Mouse (Mus musculus) lung, postnatal 36 days (tissue): ENCODE results near the gene Calr4.
A peak's percentile ranks its signal among the peaks of the same experiment; 100 is the strongest.

Experiments
- DNase-seq: peaks from one replicate; pipeline ENCODE4 v3.0.0; 2022; ENCODE audit warnings: mixed read lengths

Calr4 gene

DNA sequence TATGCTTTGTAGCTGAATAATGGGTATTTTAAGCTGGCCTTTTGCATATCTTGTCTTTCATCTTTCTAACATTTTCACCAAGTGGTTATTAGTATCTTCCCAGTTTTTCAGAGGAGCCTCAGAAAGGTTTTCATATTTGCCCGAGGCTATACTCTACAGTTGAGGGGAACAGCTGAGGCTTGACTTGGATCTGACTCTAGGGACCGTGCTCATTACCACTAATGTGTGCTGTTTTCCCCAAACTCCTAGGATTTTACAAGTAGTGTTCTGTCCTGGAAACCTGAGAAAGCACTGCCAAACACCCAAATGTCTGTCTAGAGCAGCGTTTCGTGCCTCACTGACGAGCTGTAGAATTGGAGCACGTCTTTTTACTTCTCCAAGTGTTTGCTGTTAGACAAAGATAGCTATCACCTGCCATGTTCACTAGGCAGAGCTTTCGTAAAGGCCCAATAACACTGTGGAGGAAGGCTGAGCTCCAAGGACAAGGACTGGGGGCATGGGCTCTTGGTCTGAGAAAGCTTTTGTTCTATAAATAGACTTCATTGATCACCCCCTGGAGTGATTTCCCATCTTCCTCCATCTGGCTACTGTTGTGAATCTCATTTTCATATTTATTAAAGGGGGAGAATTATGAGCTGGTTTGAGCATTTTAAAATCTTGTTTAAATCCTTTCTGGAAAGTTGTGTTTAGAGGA is 2.0 kb downstream of the Calr4 start:
- no peak for DNase-seq

DNA sequence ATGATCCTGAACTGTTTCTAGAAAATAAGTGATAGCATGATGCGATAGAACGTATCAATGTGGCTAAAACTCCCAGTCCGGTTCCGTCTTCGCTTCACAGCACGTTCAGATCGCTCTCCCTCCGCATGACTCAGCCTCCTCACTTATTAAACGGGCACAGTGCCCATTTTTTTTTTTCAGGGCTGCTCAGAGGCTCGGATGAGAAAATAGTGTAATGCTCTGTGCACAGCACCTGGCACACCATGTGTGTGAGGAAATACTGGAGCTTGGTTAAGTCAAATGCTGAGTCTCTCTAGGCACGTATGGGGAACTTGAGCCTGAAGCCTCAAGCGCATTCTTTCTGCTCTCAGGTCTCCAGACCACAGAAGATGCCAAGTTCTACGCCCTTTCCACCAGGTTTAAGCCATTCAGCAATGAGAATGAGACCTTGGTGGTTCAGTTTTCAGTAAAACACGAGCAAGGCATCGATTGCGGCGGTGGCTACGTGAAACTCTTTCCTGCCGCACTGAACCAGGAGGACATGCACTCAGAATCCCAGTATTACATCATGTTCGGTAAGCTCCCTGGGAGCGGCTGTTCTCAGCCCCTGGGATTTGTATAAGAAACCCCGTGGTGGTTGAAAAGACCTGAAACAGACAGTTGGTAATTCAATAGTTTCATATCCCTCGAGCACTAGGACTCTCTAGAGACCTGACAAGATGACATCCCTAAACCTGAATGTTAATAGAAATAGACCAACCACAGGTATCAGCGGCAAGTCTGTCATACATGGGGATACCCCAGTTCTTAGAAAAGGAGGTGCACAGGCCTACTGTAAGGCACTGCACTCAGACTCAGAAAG is 4.4 kb downstream of the Calr4 start:
- peak; percentile 20 for DNase-seq

DNA sequence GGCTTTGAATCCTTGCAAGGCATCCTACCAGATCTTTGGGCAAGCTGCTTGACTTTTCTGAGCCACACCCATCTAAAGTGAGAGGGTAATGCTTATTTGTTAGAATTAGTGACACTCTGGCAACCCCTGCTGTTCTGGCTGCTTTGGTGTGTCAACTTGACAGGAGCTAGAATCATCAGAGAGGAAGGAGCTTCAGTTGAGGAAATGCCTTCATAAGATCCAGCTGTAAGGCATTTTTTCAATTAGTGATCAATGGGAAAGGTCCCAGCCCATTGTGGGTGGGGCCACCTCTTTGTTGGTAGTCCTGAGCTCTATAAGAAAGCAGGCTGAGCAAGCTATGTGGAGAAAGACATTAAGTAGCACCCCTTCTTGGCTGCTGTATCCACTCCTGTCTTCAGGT is 6.9 kb downstream of the Calr4 start:
- no peak for DNase-seq

DNA sequence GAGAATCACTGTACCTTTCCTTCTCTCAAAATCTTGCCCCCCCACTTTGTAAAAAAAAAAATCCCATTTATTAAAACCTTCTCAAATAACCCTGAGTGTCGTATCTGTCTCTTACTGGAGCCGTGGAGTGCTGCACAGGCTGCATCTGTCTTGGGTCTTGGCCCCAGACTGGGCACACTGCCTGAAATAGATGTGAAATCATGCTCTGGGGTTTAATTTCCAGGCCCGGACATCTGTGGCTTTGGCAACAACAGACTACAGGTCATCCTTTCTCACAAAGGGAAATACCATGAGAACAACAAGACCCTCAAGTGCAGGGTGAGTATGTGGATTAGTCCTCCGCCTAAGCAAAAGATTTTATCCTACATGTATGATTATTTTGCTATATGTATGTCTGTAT is 7.6 kb downstream of the Calr4 start:
- peak; percentile 54 for DNase-seq

DNA sequence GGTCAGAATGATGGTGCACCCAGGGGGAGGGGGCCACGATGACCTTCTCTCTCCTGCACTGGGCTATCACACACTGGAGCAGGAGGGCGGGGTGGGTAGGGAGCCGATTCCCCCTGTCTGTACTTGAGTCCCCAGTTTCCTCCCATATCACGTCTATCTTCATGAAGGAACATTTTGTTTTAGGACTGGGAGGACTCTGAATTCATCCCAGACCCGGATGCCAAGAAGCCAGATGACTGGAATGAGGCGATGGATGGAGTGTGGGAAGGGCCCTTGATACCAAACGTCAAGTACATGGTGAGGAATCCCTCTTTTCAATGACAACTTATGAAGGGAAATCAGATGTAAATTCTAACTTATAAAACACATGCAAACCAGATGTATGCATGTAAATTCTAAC is 10.2 kb downstream of the Calr4 start:
- no peak for DNase-seq

DNA sequence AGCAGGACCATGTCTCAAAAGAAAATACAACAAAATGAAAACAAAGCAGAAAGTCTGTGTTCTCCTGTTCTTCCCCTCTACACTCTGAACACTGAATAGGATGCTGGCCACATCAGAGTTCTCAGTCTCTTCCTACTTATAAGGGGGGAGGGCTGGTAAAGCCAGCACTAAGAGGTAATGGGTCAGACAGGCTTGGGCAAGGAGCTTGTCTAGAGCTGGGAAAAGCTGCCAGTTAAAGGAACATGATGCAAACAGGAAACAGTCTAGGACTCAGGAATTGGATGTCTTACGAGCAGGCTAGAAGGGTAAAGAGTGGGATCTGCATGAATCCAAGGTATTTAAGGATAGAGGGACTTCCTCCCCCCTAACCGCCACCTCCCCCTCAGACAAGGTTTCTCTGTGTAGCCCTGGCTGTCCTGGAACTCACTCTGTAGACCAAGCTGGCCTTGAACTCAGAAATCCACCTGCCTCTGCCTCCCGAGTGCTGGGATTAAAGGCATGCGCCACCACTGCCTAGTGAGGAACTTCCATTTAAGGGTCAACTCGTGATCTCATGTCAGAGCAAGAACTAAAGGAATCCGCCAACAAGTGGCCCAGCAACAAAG is 10.8 kb downstream of the Calr4 start:
- DNase-seq, result peak; percentile 16

DNA sequence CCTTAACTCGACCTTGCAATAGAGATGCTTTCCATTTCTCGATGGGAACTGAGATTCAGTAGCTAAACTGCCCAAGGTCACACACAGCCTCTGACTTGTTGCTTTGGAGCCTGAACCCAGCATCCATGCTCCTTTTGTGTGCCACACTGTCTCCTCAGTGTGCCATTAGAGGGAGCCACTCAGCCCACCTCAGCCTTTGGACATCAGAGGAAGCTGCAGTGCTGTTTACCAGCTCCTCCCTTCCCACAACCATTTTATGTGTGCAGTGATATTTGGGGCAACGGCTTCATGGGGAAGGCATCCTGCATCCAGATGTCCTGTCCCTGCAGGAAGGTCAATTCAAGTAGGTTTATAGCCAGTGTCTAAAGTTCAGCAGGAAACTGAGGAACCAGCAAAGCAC is 17.3 kb downstream of the Calr4 start:
- peak; percentile 67 for DNase-seq

DNA sequence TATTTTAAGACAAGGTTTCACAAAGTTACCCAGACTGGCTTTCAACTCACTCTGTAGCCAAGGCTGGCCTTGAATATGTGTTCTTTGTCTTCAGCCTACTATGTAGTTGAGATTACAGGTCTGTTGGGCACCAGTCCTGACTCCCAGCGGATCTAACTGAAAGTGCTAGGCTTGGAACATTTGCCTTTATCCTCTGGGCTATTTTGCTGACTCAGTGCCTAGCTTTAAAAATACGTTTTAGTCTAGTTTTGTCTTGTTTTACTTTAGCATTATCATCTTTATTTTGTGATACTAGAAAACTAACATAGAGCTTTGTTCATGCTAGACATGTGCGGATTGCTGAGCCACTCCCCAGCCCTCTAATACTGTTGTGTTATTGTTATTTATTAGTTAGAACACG is 17.9 kb downstream of the Calr4 start:
- DNase-seq, result no peak

DNA sequence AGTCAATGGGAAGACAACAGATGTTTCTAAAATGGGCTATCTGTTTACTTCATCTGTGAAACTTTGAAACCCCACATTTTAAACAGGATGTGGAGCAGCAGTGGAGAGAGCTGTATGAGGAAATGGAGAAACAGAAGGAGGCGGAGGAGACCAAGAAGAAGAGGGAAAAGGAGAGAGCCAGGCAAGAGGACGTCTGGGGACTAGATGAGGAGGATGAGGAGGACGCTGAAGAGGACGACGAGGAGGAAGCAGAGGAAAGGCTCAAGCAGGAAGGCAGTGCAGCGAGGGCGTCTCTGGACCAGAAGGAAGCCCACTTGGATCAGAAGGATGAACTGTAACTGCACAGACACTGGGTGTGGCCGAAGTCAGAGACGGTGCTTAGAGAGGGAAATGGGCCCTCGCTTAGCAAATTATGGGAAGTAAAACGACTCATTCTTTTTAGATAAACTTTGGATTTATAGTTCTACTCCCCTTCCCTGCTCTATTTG is 19.4 kb downstream of the Calr4 start:
- peak; percentile 59 for DNase-seq

DNA sequence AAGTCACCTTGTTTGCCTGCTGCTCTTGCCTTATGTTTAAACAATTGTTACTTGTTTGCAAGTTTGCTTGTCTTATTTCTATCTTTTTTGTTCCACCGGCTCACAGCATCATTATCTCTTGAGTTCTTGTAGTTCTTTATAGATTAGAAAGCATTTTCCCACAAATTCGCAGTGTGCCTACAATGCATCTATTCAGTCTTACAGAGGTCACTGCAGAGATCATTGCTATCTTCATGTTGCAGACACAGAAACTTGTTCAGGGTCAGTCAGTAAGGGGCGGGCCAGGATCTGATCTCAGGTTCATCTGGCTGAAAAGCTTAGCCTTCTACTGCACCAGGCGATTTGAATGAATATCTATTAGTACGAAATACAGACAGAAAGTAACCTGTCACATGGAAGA is 20.2 kb downstream of the Calr4 start:
- no peak for DNase-seq

DNA sequence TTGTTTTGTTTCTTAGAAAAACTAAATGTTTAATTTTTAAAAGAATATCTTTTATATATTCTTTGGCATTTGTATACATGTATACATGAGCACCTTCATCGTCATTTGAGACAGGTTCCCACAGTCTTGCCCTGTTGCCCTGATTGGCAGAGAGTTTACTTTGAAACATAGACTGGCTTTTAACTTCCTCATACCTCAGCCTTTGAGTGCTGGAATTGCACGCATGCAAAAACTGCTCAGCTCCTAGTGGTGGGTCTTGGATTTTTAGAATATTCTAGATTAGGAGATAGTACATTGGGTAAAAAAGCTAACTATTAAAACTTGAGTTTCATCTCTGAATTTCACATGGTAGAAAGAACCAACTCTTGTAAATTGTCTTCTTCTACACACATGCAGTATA is 21.0 kb downstream of the Calr4 start:
- DNase-seq, result no peak

DNA sequence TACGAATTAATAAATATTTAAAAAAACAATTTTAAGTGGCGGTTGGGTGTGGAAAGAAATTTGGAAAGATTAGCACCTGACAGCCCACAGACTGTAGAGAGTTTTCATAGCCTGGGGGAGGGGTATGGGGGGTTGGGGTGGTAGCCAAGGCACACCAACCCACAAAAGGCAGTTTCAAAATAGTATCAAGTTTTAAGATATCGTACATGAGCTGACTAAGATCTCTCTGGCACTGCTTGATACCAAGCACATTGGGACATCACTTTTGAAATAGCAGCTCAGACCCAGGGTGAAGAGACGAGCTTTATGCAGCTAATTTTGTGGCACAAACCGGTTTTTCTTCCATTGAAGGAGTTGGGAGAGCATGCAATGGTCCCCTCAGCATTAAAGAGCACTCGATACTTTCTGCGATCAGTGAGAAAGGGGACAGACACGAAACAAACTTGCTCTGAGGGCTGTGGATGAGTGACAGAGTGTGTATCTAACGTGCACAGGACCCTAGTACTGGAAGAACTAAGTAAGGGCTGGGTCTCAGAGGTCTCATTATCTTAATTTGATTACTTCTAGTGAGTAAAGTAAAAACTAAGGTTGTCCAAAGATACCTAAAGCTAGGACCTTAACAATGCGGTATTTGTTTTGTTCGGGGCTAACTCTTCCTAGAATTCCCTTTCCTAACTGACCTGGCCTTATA is 21.6 kb downstream of the Calr4 start:
- no peak for DNase-seq

DNA sequence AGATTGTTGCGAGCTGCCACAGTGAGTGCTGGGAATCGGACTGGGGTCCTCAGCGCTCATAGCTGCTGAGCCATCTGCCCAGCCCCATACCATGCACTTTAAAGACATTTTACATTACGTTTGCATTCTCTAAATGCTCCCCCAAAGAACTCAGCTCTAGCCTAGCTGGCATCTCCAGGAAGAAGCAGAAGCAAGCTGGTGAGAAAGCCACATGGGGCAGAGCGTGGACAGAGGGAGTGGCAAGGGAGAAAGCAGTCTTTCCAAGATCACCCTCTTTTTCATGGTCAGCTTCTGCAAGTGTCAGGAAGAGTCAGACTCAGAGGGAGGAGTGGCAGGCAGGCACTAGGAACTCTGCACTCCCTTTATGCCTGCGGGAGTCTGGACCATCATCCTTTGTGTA is 22.5 kb downstream of the Calr4 start:
- DNase-seq, result no peak

DNA sequence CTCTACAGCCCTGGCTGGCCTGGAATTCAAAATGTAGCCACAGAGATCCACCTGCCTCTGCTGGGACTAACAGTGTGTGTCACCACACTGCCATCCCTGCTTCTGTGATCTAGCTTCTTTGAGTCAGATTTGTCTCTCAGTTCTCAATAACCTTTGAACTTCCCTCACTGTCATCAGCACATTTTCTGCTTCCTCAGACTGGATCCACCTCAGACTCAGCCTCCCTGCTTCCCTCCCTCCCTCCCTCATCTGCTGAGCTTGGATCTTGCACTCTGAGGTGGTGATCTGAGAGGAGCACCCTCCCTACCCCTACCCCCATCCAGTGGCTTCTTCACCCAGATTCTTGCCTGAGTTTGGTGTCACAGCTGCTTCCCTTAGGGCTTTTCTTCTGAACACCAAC is 23.4 kb downstream of the Calr4 start:
- no peak for DNase-seq

DNA sequence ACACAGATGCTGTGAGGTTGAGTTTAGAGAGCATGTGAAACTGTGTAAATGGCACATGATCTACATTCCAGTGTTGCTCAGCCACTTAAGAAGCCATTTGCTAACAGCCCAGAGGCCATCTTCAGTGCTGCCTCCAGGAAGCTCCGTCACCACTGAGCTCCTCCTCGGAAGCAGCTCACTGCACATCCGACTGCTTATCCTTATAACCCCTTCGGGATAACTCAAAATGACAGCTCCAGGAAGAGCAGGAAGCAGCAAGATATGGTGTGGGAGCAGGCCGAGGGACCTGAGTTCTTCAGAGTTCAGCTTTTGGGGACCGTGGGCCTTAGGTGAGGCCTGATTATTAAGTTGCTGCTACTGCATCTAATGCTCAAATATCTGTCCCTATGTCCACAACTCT is 27.8 kb downstream of the Calr4 start:
- DNase-seq, result no peak

DNA sequence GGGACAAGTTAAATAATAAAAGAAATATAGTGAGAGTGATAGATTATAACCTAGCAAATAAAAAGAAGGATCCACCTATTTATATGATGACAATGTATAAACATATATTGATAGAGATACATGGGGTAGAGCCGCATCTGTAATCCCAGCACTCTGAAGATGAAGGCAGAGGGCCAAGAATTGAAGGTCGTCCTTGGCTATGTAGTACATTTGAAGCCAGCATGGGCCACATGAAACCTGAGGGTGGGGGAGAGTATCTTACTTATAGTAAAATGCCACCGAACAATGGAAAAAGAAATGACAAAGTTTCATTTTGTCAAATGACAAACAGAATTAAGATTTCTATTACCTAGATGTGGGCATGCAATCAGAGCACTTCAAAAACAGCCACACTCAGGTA is 31.8 kb downstream of the Calr4 start:
- no peak for DNase-seq

DNA sequence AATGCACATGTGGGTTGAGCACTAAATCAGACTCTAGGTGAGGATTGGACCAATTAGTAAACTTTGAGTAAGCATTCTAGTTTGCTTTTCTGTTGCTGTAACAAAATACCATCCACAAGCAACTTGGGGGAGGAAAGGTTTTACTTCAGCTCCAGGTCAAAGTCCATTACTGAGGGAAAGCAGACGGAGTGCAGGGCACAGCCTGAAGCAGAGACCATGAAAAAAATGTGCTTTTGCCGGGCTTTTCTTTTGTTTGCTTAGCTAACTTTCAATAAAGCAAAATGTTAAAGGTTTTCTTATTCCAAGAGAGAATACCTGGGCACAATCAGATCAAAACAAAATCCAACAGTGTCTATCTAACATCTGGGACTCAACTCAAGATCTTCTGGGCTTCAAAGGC is 32.5 kb downstream of the Calr4 start:
- DNase-seq, result no peak

DNA sequence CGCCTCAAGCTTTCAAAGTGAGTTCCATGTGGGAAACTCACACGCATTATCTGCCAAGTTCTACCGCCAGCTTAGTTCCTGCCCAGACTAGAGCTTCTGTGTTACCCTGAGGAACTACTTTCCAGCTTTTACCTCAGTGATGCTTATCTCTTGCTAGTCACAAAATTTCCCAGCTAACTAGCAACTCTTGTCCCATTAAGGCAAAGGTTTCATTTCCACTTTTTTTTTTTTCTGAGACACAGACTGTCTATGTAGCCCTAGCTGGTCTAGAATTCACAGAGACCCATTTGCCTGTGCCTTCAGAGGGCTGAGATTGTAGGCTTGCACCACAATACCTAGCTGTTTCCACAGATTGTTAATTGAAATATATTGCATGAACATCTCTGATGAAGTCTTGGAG is 33.2 kb downstream of the Calr4 start:
- no peak for DNase-seq

DNA sequence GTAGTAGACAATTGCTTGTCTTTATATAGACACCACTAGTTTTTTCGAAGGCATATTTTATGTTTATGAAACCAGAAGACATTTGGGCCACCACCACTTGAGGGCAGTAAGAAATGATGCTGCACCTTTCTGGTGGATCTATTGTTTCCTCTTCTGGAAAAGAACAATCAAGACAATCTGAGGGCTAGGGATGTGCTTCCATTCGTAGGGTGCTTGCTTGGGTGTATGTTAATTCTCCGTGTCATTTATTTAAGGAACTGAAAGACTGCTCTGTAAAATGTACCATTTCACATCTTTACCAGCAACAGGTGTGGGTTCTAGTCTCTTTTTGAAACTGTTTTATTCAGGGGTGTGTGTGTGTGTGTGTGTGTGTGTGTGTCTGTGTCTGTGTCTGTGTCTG is 34.6 kb downstream of the Calr4 start:
- DNase-seq, result no peak

DNA sequence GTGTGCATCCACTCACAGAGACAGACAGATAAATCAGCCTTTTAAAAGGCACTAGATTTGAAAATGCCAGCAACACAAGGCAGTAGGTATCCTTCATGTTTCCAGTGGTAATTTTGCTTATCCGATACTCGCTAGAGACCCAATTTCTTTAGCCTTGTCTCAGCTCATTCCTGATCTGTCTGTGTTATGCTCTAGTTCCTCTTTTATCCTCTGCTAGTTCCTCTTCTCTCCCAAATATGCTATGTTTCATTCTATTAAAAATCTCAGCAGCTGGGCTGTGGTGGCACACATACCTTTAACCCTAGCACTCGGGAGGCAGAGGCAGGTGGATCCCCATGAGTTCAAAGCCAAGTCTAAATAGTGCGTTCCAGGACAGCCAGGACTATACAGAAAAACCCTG is 37.5 kb downstream of the Calr4 start:
- no peak for DNase-seq

DNA sequence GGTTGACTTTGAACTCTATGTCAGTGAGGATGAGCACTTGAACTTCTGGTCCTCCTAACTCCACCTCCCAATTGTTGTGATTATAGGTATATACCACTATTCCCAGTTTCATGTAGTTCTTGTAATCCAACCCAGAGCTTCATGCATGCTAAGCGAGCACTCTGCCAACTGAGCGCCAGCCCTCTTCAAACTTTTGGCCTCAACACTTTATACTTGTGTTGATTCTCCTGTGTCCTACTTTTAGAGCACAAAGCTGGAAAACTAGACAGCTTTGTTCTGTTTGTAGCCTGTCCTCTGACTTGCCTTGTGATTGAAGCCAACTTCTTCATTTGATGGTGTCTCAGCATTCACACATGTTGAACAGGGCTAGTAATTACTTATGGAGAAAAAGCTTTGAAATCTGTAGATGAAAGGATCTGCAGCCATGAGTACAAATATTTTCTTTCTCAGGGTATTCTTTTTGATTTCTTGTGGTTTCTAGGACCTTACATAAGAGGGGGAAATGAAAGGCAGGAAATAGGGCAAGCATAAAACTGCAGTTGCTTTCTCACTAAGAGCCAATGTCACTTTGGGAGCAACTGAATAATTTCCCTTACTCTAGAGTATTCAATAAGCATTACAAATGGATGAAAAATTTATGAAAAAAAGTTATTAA is 39.4 kb downstream of the Calr4 start:
- DNase-seq, result no peak

DNA sequence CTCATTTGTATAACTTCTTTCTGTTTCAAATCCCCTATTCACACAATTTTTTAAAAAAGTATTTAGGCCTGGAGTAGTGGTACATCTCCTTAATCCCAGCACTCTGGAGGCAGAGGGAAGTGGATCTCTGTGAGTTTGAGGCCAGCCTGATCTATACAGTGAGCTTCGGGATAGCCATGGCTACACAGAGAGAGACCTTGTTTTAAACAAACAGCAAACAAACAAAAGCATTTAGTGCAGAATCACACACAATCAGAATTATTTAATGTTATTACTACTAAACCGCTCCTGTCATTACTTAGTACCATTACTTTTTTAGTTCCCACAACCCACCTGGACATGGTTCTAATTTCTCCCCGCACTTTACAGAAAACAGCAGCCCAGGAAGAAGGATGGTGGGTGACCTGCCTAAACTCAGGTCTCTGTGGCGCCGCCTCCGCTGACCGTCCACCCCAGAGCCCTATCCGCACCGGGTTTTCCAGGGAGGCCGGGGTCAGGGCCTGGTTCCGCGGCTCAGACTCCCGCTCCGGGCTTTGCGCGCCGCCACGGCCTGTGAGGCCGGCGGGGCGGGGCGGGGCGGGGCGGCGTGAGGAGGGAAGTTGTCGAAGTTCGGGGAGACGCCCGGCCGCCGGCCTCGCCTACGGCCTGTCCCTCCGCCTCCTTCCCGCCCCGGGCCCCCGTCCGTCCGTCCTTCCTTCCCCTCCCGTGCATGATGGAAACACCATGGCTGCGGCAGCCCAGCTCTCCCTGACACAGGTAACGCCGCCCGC is 45.6 kb downstream of the Calr4 start, which contains the start of gene Eps15:
Eps15 (plus strand) TSS at position 580 of the 770 bp plus-strand sequence.
- peak; percentile 96 for DNase-seq
